In genomic region chr5:135743741-135744609, GRCm38 (mm10) we compare ENCODE assay signal across 7 mouse cellular contexts. TPM values are rescaled to one million over a fixed set of nuclear protein-coding genes. Genes with fewer than 3 reads are reported as not detected.
DNase-seq lines count a peak whose midpoint lies in the region; ATAC-seq and TF ChIP-seq lines count a peak whose summit lies in the region.

Tmem120a (minus strand) TSS chr5:135744448.

- H3K9ac ChIP-seq in embryonic facial prominence, embryonic 12.5 days, result peak within 1 kb of the TSS; percentile 76
- peak within 1 kb of the TSS; percentile 78 for H3K9ac ChIP-seq in limb, embryonic 12.5 days (replicated peaks)
- peak within 1 kb of the TSS; percentile 92 for H3K9ac ChIP-seq in midbrain, embryonic 15.5 days

- H3K4me2 ChIP-seq in embryonic facial prominence, embryonic 12.5 days (replicated peaks), result peak within 1 kb of the TSS; percentile 86
- peak within 1 kb of the TSS; percentile 86 for H3K4me2 ChIP-seq in limb, embryonic 12.5 days
- H3K4me2 ChIP-seq in midbrain, embryonic 15.5 days, result peak within 1 kb of the TSS; percentile 98

- peak; percentile 92 for ATAC-seq in embryonic facial prominence, embryonic 12.5 days (ENCODE audit: insufficient number of reproducible peaks, insufficient read depth, low FRiP score, low TSS enrichment)
- peak; percentile 92 for ATAC-seq in limb, embryonic 12.5 days (ENCODE audit: insufficient number of reproducible peaks, insufficient read depth, low FRiP score, low TSS enrichment, low read depth)
- peak; percentile 95 for ATAC-seq in midbrain, embryonic 15.5 days (replicated peaks)

- peaks cover 22% of the 10 kb centered on the region for H3K4me1 ChIP-seq in embryonic facial prominence, embryonic 12.5 days
- peaks cover 9% of the 10 kb centered on the region; the same call in 1 of the 2 replicates for H3K4me1 ChIP-seq in kidney, adult 2 months (ENCODE audit: control insufficient read depth, insufficient read depth, low read length)
- peaks cover 19% of the 10 kb centered on the region for H3K4me1 ChIP-seq in limb, embryonic 12.5 days (replicated peaks)
- H3K4me1 ChIP-seq in midbrain, embryonic 15.5 days, result peaks cover 19% of the 10 kb centered on the region
- H3K4me1 ChIP-seq in spleen, adult 2 months (ENCODE audit: control insufficient read depth, insufficient read depth, insufficient read length), result no peaks in the 10 kb centered on the region; the same call in 1 of the 2 replicates

- peak within 1 kb of the TSS; percentile 59 for H3K27ac ChIP-seq in embryonic facial prominence, embryonic 12.5 days
- H3K27ac ChIP-seq in kidney, adult 2 months (ENCODE audit: insufficient read depth, low read depth, low read length), result peak within 1 kb of the TSS; percentile 79
- peak within 1 kb of the TSS; percentile 47 for H3K27ac ChIP-seq in limb, embryonic 12.5 days
- H3K27ac ChIP-seq in midbrain, embryonic 15.5 days, result peak within 1 kb of the TSS; percentile 45
- H3K27ac ChIP-seq in spleen, adult 2 months (ENCODE audit: insufficient read depth, low read length), result no peak within 1 kb of the TSS; the same call in 1 of the 2 replicates

- H3K4me3 ChIP-seq in embryonic facial prominence, embryonic 12.5 days, result peak within 1 kb of the TSS; percentile 92
- H3K4me3 ChIP-seq in kidney, adult 2 months (ENCODE audit: insufficient read depth, low read depth, low read length), result peak within 1 kb of the TSS; percentile 70
- peak within 1 kb of the TSS; percentile 85 for H3K4me3 ChIP-seq in limb, embryonic 12.5 days (replicated peaks)
- H3K4me3 ChIP-seq in midbrain, embryonic 15.5 days, result peak within 1 kb of the TSS; percentile 82
- peak within 1 kb of the TSS; percentile 94 for H3K4me3 ChIP-seq in spleen, adult 2 months (ENCODE audit: extremely low read depth, insufficient read depth, insufficient read length)

- peaks cover 18% of the 10 kb centered on the region for H3K36me3 ChIP-seq in embryonic facial prominence, embryonic 12.5 days
- H3K36me3 ChIP-seq in kidney, adult 2 months (ENCODE audit: control insufficient read depth, insufficient read depth, low read length), result no peaks in the 10 kb centered on the region
- peaks cover 19% of the 10 kb centered on the region for H3K36me3 ChIP-seq in limb, embryonic 12.5 days
- peaks cover 11% of the 10 kb centered on the region; the same call in 1 of the 2 replicates for H3K36me3 ChIP-seq in midbrain, embryonic 15.5 days (replicated peaks)
- H3K36me3 ChIP-seq in spleen, adult 2 months (ENCODE audit: control insufficient read depth, insufficient read depth, low read length), result no peaks in the 10 kb centered on the region; the same call in 1 of the 2 replicates

- H3K27me3 ChIP-seq in embryonic facial prominence, embryonic 12.5 days, result no peaks in the 10 kb centered on the region
- H3K27me3 ChIP-seq in kidney, adult 2 months (replicated peaks; ENCODE audit: control insufficient read depth, insufficient read depth, low read length), result no peaks in the 10 kb centered on the region
- no peaks in the 10 kb centered on the region for H3K27me3 ChIP-seq in limb, embryonic 12.5 days
- H3K27me3 ChIP-seq in midbrain, embryonic 15.5 days (replicated peaks), result no peaks in the 10 kb centered on the region
- H3K27me3 ChIP-seq in spleen, adult 2 months (ENCODE audit: control insufficient read depth, insufficient read depth, low read length), result no peaks in the 10 kb centered on the region; the same call in 1 of the 2 replicates

- under 1% methylated on average over 60 of the region's 60 CpGs for WGBS in embryonic facial prominence, embryonic 12.5 days
- WGBS in kidney, adult 2 months, result under 1% methylated on average over 60 of the region's 60 CpGs
- WGBS in limb, embryonic 12.5 days, result under 1% methylated on average over 60 of the region's 60 CpGs
- WGBS in midbrain, embryonic 15.5 days, result under 1% methylated on average over 59 of the region's 60 CpGs
- under 1% methylated on average over 52 of the region's 60 CpGs for WGBS in spleen, adult 2 months

- no peak for TF ChIP-seq CTCF in kidney, adult 2 months (conservative IDR thresholded peaks at IDR 0.05; ENCODE audit: insufficient read depth, insufficient read length, low read depth, low read length)
- TF ChIP-seq CTCF in spleen, adult 2 months (IDR thresholded peaks at IDR 0.05; ENCODE audit: extremely low read depth, insufficient read depth, insufficient read length, insufficient replicate concordance), result no peak

- peak; percentile 96 for DNase-seq in adrenal gland, postnatal 25 days
- peak; percentile 98 to 99 for DNase-seq in heart, adult 18-20 months
- DNase-seq in kidney, adult 2 months, result peak; percentile 98
- peak; percentile 64 to 96 for DNase-seq in spleen, adult 2 months (ENCODE audit: low read depth in 1 of 2, low spot score in 2 of 2)

- peak; percentile 45 for TF ChIP-seq POLR2A in kidney, adult 2 months (IDR thresholded peaks at IDR 0.05; ENCODE audit: low read depth, low read length)
- peak; percentile 33; the same call in 1 of the 2 replicates for TF ChIP-seq POLR2A in spleen, adult 2 months (IDR thresholded peaks at IDR 0.05; ENCODE audit: low read depth, low read length)

- 0 out of 2 replicates have a peak, but pooled peaks cover 4% of the 10 kb centered on the region for H3K9me3 ChIP-seq in embryonic facial prominence, embryonic 12.5 days
- H3K9me3 ChIP-seq in limb, embryonic 12.5 days, result peaks cover 9% of the 10 kb centered on the region; the same call in 1 of the 2 replicates
- H3K9me3 ChIP-seq in midbrain, embryonic 15.5 days, result no peaks in the 10 kb centered on the region

RNA-seq across cellular contexts. Expression of gene Tmem120a, which starts in this region (rescaled TPM):
- total RNA-seq in adrenal gland, postnatal 25 days (2021), result 36.7 and 37.8 TPM in 2 replicates
- polyA plus RNA-seq in embryonic facial prominence, embryonic 12.5 days (2016; fragmentation: Nextera tagmentation; extraction: Ambion mirVana), result 50.4 and 53.1 TPM in 2 replicates
- total RNA-seq in heart, adult 18-20 months (2021), result 10 to 100 TPM; 14.3 to 16.3 TPM
- polyA plus RNA-seq in kidney, adult 2 months (2012; rRNA removed), result 91.3 and 96.7 TPM in 2 replicates
- polyA plus RNA-seq in limb, embryonic 12.5 days (2016; fragmentation: Nextera tagmentation; extraction: Ambion mirVana), result 47.9 and 52.5 TPM in 2 replicates
- 82.4 and 85.5 TPM in 2 replicates for polyA plus RNA-seq in midbrain, embryonic 15.5 days (2015; fragmentation: Nextera tagmentation; extraction: Ambion mirVana)
- polyA plus RNA-seq in spleen, adult 2 months (2012; rRNA removed), result 16.1 and 17.3 TPM in 2 replicates
